Mouse (Mus musculus): ENCODE measurements at regions not wholly inside any gene's neighbourhood (a gene's known extent, or its start where the extent isn't known, plus 50 kb on each side); places are given as distances from the start of the nearest gene placed in this dataset.
"Not testable (repeated sequence)": the region's sequence is repeated elsewhere in the genome, so short reads cannot be mapped to it uniquely, and the experiment has no call there.

DNA sequence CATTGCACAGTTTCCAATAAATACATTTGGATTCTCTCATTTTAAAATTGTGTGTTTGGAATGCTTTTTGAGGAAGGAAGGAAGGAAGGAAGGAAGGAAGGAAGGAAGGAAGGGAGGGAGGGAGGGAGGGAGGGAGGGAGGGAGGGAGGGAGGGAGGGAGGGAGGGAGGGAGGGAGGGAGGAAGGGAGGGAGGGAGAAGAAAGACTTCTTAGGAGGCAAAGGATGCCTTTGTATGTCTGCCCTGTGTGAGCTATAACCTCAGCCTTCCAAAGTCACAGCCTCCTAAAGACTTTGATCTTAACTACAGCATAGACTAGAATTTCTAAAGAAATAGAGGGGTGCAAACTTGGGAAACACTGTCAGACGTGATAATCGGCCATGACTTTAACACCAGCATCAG, 182.5 kb upstream of the Bmp4 start:
- H3K27me3 ChIP-seq (ENCODE audit: control insufficient read depth, insufficient read depth, low read length); H3K36me3 ChIP-seq (ENCODE audit: control insufficient read depth, insufficient read depth, low read length); H3K9ac ChIP-seq (replicated peaks; ENCODE audit: low read depth, low read length); H3K27ac ChIP-seq (ENCODE audit: low read length); H3K9me3 ChIP-seq (ENCODE audit: control insufficient read depth, low read depth, low read length); H3K4me3 ChIP-seq (ENCODE audit: low read depth, low read length); ATAC-seq (ENCODE audit: insufficient number of reproducible peaks, insufficient read depth, low FRiP score, low read depth); H3K4me2 ChIP-seq (replicated peaks; ENCODE audit: low read depth, low read length): not testable (repeated sequence)
- 82% methylated on average over 2 of the region's 2 CpGs for WGBS
- peaks cover 12% of the 10 kb centered on the region for H3K4me1 ChIP-seq (ENCODE audit: control insufficient read depth, insufficient read depth, low read length)

GRCm38 (mm10) chr14:46571841-46572240, 181.4 kb upstream of the Bmp4 start:
- Histone ChIP-seq H3K27ac (ENCODE audit: low read length) (no peak overlapping the region), H3K36me3 (ENCODE audit: control insufficient read depth, insufficient read depth, low read length) (no peaks in the 10 kb centered on the region), H3K9me3 (ENCODE audit: control insufficient read depth, low read depth, low read length) (no peaks in the 10 kb centered on the region), H3K27me3 (ENCODE audit: control insufficient read depth, insufficient read depth, low read length) (no peaks in the 10 kb centered on the region), H3K4me3 (ENCODE audit: low read depth, low read length) (no peak overlapping the region), H3K4me2 (replicated peaks; ENCODE audit: low read depth, low read length) (no peak overlapping the region), H3K4me1 (ENCODE audit: control insufficient read depth, insufficient read depth, low read length) (peaks cover 17% of the 10 kb centered on the region), H3K9ac (replicated peaks; ENCODE audit: low read depth, low read length) (no peak overlapping the region)
- 78% methylated on average over 1 of the region's 1 CpGs for WGBS
- no peak for ATAC-seq (ENCODE audit: insufficient number of reproducible peaks, insufficient read depth, low FRiP score, low read depth)

GRCm38 (mm10) chr14:46569273-46569672, 178.8 kb upstream of the Bmp4 start:
- H3K4me3 ChIP-seq (ENCODE audit: low read depth, low read length) = no peak overlapping the region
- peaks cover 17% of the 10 kb centered on the region for H3K4me1 ChIP-seq (ENCODE audit: control insufficient read depth, insufficient read depth, low read length)
- H3K27me3 ChIP-seq (ENCODE audit: control insufficient read depth, insufficient read depth, low read length) = no peaks in the 10 kb centered on the region
- WGBS = 53% methylated on average over 8 of the region's 8 CpGs
- H3K36me3 ChIP-seq (ENCODE audit: control insufficient read depth, insufficient read depth, low read length) = no peaks in the 10 kb centered on the region
- no peak overlapping the region for H3K27ac ChIP-seq (ENCODE audit: low read length)
- H3K9ac ChIP-seq (replicated peaks; ENCODE audit: low read depth, low read length) = no peak overlapping the region
- H3K4me2 ChIP-seq (replicated peaks; ENCODE audit: low read depth, low read length) = no peak overlapping the region
- no peaks in the 10 kb centered on the region for H3K9me3 ChIP-seq (ENCODE audit: control insufficient read depth, low read depth, low read length)
- ATAC-seq (ENCODE audit: insufficient number of reproducible peaks, insufficient read depth, low FRiP score, low read depth) = no peak

- Histone ChIP-seq H3K36me3 (ENCODE audit: control insufficient read depth, insufficient read depth, low read length) (no peaks in the 10 kb centered on the region), H3K9me3 (ENCODE audit: control insufficient read depth, low read depth, low read length) (no peaks in the 10 kb centered on the region), H3K9ac (replicated peaks; ENCODE audit: low read depth, low read length) (no peak overlapping the region), H3K27me3 (ENCODE audit: control insufficient read depth, insufficient read depth, low read length) (no peaks in the 10 kb centered on the region), H3K4me3 (ENCODE audit: low read depth, low read length) (no peak overlapping the region), H3K4me1 (ENCODE audit: control insufficient read depth, insufficient read depth, low read length) (peaks cover 12% of the 10 kb centered on the region), H3K27ac (ENCODE audit: low read length) (peak overlapping the region; percentile 75; the same call in 1 of the 2 replicates), H3K4me2 (replicated peaks; ENCODE audit: low read depth, low read length) (no peak overlapping the region)
- peak; percentile 33; the same call in 1 of the 2 replicates for ATAC-seq (ENCODE audit: insufficient number of reproducible peaks, insufficient read depth, low FRiP score, low read depth)
- WGBS = 28% methylated on average over 3 of the region's 3 CpGs
Measured at GRCm38 (mm10) chr14:46567411-46567780, 176.9 kb upstream of the Bmp4 start.

DNA sequence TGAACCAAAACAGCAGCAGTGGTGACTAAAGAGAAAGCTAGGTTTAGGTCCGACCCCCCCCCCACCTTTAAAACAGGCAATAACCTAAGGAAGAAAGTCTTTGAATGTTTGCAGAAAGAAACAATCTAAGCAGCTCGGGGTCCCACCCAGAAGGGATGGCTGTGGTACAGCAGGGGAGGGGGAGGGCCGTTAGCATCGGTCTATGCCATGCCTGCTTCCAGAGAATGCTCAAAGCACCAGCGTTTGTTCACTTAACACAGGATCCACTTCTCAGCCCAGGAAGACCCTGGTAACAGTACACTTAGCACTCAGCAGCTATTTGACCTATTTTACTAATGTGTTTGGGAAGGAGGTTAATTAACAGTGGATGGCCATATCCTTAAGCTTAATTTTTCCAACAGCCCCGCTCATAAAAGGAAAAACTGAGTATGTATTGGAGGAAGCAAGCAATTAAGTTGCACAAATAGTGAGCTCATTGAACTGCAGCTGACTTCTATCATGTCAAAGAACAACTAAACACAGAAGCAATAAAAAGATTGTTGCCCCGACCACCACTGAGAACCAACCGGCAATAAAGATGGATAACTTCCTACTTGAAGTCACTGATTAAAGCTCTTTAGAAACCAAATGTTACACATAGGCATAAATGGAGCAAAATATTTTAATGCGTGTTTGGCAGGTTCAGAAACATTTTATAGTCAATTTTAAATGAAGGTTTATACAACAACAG, 176.4 kb upstream of the Bmp4 start:
- ATAC-seq (ENCODE audit: insufficient number of reproducible peaks, insufficient read depth, low FRiP score, low read depth) = no peak
- Histone ChIP-seq H3K4me2 (replicated peaks; ENCODE audit: low read depth, low read length) (no peak overlapping the region), H3K27me3 (ENCODE audit: control insufficient read depth, insufficient read depth, low read length) (no peaks in the 10 kb centered on the region), H3K9me3 (ENCODE audit: control insufficient read depth, low read depth, low read length) (no peaks in the 10 kb centered on the region), H3K9ac (replicated peaks; ENCODE audit: low read depth, low read length) (no peak overlapping the region), H3K27ac (ENCODE audit: low read length) (peak overlapping the region; percentile 34; the same call in 1 of the 2 replicates), H3K4me1 (ENCODE audit: control insufficient read depth, insufficient read depth, low read length) (peaks cover 12% of the 10 kb centered on the region), H3K4me3 (ENCODE audit: low read depth, low read length) (no peak overlapping the region), H3K36me3 (ENCODE audit: control insufficient read depth, insufficient read depth, low read length) (no peaks in the 10 kb centered on the region)
- WGBS = 16% methylated on average over 9 of the region's 9 CpGs

DNA sequence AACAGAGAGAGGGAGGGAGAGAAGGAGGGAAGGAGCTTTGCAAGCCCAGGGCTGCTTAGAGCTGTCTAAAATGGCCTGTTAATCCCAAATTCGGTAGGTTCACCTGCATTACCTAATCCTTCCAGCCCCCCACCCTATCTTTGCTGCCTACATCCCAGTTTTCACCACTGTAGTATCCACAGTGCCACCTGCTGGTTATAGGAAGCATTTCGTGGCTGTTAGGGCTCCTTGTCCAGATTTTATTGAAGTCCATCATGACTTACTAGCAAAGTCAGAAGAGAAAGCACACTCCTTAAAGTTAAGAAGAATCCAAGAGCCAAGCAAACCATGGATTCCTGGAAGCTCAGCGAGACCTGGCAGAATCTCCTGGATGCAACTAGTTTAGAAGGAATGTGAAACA, 174.5 kb upstream of the Bmp4 start:
- no peaks in the 10 kb centered on the region for H3K27me3 ChIP-seq (ENCODE audit: control insufficient read depth, insufficient read depth, low read length)
- no peak overlapping the region for H3K4me3 ChIP-seq (ENCODE audit: low read depth, low read length)
- H3K27ac ChIP-seq (ENCODE audit: low read length) = no peak overlapping the region
- H3K36me3 ChIP-seq (ENCODE audit: control insufficient read depth, insufficient read depth, low read length) = no peaks in the 10 kb centered on the region
- H3K9ac ChIP-seq (replicated peaks; ENCODE audit: low read depth, low read length) = no peak overlapping the region
- peaks cover 9% of the 10 kb centered on the region for H3K4me1 ChIP-seq (ENCODE audit: control insufficient read depth, insufficient read depth, low read length)
- H3K9me3 ChIP-seq (ENCODE audit: control insufficient read depth, low read depth, low read length) = no peaks in the 10 kb centered on the region
- no peak overlapping the region for H3K4me2 ChIP-seq (replicated peaks; ENCODE audit: low read depth, low read length)
- no peak for ATAC-seq (ENCODE audit: insufficient number of reproducible peaks, insufficient read depth, low FRiP score, low read depth)
- 17% methylated on average over 3 of the region's 3 CpGs for WGBS

DNA sequence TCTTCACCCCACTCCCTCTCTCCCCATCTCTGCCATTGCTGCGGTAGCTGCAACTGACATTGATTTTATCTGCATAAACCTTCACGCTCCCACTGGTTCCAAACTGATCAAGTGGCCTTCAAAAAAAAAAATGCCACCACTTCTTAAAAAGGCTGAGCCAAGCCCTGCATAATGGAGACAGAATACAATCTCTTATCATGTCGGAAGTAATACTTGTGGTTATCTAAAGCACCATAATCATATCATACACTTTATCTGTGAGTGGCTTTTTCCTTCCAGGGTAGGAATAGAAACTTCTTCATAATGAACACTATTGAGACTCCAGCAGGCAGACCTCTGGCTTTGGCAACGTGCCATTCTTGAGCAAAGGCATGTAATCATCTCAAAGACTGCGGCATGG, 171.5 kb upstream of the Bmp4 start:
- H3K4me2 ChIP-seq (replicated peaks; ENCODE audit: low read depth, low read length) = no peak overlapping the region
- H3K27me3 ChIP-seq (ENCODE audit: control insufficient read depth, insufficient read depth, low read length) = no peaks in the 10 kb centered on the region
- H3K36me3 ChIP-seq (ENCODE audit: control insufficient read depth, insufficient read depth, low read length) = no peaks in the 10 kb centered on the region
- H3K4me3 ChIP-seq (ENCODE audit: low read depth, low read length) = no peak overlapping the region
- no peak overlapping the region for H3K9ac ChIP-seq (replicated peaks; ENCODE audit: low read depth, low read length)
- WGBS = 71% methylated on average over 5 of the region's 5 CpGs
- H3K27ac ChIP-seq (ENCODE audit: low read length) = no peak overlapping the region
- no peaks in the 10 kb centered on the region for H3K4me1 ChIP-seq (ENCODE audit: control insufficient read depth, insufficient read depth, low read length)
- ATAC-seq (ENCODE audit: insufficient number of reproducible peaks, insufficient read depth, low FRiP score, low read depth) = no peak
- H3K9me3 ChIP-seq (ENCODE audit: control insufficient read depth, low read depth, low read length) = no peaks in the 10 kb centered on the region

DNA sequence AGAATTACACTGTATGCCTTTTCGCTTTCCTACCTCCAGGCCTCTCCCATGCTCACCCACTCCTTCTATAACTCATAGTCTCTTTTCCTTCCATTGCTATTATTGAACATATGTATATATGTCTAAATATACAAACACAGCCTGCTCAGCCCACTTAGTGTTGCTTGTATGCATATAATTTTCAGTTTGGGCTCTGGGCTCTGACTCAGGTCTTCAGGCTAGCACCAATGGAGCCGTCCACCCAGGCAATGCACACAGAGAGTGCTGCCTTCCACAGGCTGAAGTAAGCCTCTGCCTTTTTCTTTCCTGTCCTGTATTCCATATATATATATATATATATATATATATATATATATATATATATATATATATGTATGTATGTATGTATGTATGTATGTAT, 162.8 kb upstream of the Bmp4 start:
- H3K4me3 ChIP-seq (ENCODE audit: low read depth, low read length) = no peak overlapping the region
- H3K4me1 ChIP-seq (ENCODE audit: control insufficient read depth, insufficient read depth, low read length) = no peaks in the 10 kb centered on the region
- no peak overlapping the region for H3K4me2 ChIP-seq (replicated peaks; ENCODE audit: low read depth, low read length)
- no peaks in the 10 kb centered on the region for H3K27me3 ChIP-seq (ENCODE audit: control insufficient read depth, insufficient read depth, low read length)
- no peak for ATAC-seq (ENCODE audit: insufficient number of reproducible peaks, insufficient read depth, low FRiP score, low read depth)
- no peaks in the 10 kb centered on the region for H3K36me3 ChIP-seq (ENCODE audit: control insufficient read depth, insufficient read depth, low read length)
- H3K9me3 ChIP-seq (ENCODE audit: control insufficient read depth, low read depth, low read length) = no peaks in the 10 kb centered on the region
- no peak overlapping the region for H3K9ac ChIP-seq (replicated peaks; ENCODE audit: low read depth, low read length)
- H3K27ac ChIP-seq (ENCODE audit: low read length) = no peak overlapping the region
- 98% methylated on average over 2 of the region's 2 CpGs for WGBS

DNA sequence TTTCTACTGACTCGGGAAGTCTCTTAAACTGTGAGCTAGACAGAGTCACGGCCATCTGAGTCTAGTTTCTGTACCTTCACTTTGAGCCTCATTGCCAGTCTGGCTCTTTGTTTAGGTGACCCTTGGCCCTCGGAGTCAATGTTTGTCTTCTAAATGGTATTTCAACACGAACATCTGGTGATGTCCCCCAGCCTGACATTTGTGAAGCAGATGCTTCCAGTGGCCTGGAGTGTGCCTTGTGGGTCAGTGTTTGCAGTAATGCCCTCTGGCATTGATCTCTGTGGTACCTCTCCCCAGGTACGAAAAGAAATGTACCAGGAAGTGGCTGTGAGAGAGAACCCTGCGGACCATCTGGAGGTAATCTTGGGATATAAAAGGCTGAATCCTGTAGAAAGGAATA, 155.7 kb upstream of the Bmp4 start:
- WGBS = 35% methylated on average over 6 of the region's 6 CpGs
- H3K9ac ChIP-seq (replicated peaks; ENCODE audit: low read depth, low read length) = no peak overlapping the region
- H3K4me1 ChIP-seq (ENCODE audit: control insufficient read depth, insufficient read depth, low read length) = no peaks in the 10 kb centered on the region
- H3K4me3 ChIP-seq (ENCODE audit: low read depth, low read length) = no peak overlapping the region
- H3K36me3 ChIP-seq (ENCODE audit: control insufficient read depth, insufficient read depth, low read length) = no peaks in the 10 kb centered on the region
- H3K27me3 ChIP-seq (ENCODE audit: control insufficient read depth, insufficient read depth, low read length) = no peaks in the 10 kb centered on the region
- no peak for ATAC-seq (ENCODE audit: insufficient number of reproducible peaks, insufficient read depth, low FRiP score, low read depth)
- no peaks in the 10 kb centered on the region for H3K9me3 ChIP-seq (ENCODE audit: control insufficient read depth, low read depth, low read length)
- no peak overlapping the region for H3K4me2 ChIP-seq (replicated peaks; ENCODE audit: low read depth, low read length)
- no peak overlapping the region for H3K27ac ChIP-seq (ENCODE audit: low read length)
